Mouse (Mus musculus) MEL (cell line): ENCODE data around the gene Edf1. TPM values are rescaled to one million over a fixed set of nuclear protein-coding genes. Genes with fewer than 3 reads are reported as not detected.

Experiments used
- DNase-seq: peaks from one replicate; pipeline ENCODE4 v3.0.0; 2011; ENCODE audit warnings: low read depth, low spot score
- H3K27ac ChIP-seq: 2 replicates; pipeline ENCODE4 v1.5.1; 2012; ENCODE audit warnings: low read depth, mild to moderate bottlenecking, control low read depth, low read length, moderate library complexity; ENCODE audit not compliant: control insufficient read depth
- H3K27me3 ChIP-seq, 2 experiments: fragments of 150-350 bp in 1 of 2; sonication (generic) in 1 of 2; 2 replicates each; pipeline ENCODE4 v1.6.1; 2012; ENCODE audit warnings: low read length in 2 of 2, mild to moderate bottlenecking in 2 of 2, improper control_type of control experiment in 1 of 2, moderate library complexity in 1 of 2; ENCODE audit not compliant: insufficient read depth in 2 of 2, control insufficient read depth in 1 of 2
- H3K36me3 ChIP-seq, 2 experiments: 2 replicates each; pipeline ENCODE4 v1.6.1; 2012 to 2014; ENCODE audit warnings: low read length in 2 of 2, improper control_type of control experiment in 1 of 2, inconsistent platforms in 1 of 2, mild to moderate bottlenecking in 1 of 2; ENCODE audit not compliant: insufficient read depth in 2 of 2, control insufficient read depth in 1 of 2
- H3K4me1 ChIP-seq, 2 experiments: fragments of 150-350 bp in 1 of 2; sonication (generic) in 1 of 2; 2 replicates each; pipeline ENCODE4 v1.6.1; 2012; ENCODE audit warnings: low read length in 2 of 2, improper control_type of control experiment in 1 of 2, mild to moderate bottlenecking in 1 of 2; ENCODE audit not compliant: insufficient read depth in 2 of 2, control insufficient read depth in 1 of 2
- H3K4me3 ChIP-seq, 2 experiments: fragments of 150-350 bp in 1 of 2; sonication (generic) in 1 of 2; 2 replicates each; pipeline ENCODE4 v1.5.1; 2012; ENCODE audit warnings: low read depth in 2 of 2, low read length in 2 of 2, mild to moderate bottlenecking in 2 of 2, moderate library complexity in 2 of 2, control low read depth in 1 of 2, improper control_type of control experiment in 1 of 2; ENCODE audit not compliant: control insufficient read depth in 1 of 2, insufficient read depth in 1 of 2
- H3K79me2 ChIP-seq: 2 replicates; pipeline ENCODE4 v1.6.1; 2012; ENCODE audit warnings: mild to moderate bottlenecking, low read length, moderate library complexity; ENCODE audit not compliant: control insufficient read depth, poor library complexity, insufficient read depth
- H3K9ac ChIP-seq: 2 replicates; pipeline ENCODE4 v1.6.1; 2012; ENCODE audit warnings: low read depth, mild to moderate bottlenecking, control low read depth, low read length, moderate library complexity; ENCODE audit not compliant: control insufficient read depth, poor library complexity, severe bottlenecking
- H3K9me3 ChIP-seq: fragments of 150-350 bp; sonication (generic); replicated peaks from 2 replicates; pipeline ENCODE4 v1.6.1; 2012; ENCODE audit warnings: mild to moderate bottlenecking, low read length, improper control_type of control experiment, moderate library complexity; ENCODE audit not compliant: insufficient read depth
- BHLHE40 ChIP-seq: IDR thresholded peaks from 2 replicates; pipeline ENCODE4 v1.6.1; 2012; ENCODE audit warnings: low read depth, mild to moderate bottlenecking, inconsistent platforms, low read length, improper control_type of control experiment, borderline replicate concordance
- CHD1 ChIP-seq: IDR thresholded peaks from 2 replicates; pipeline ENCODE4 v1.6.1; 2012; ENCODE audit warnings: low read depth, mild to moderate bottlenecking, inconsistent platforms, low read length, improper control_type of control experiment
- CHD2 ChIP-seq: IDR thresholded peaks from 2 replicates; pipeline ENCODE4 v1.6.1; 2011; ENCODE audit warnings: low read length, improper control_type of control experiment
- CTCF ChIP-seq, 3 experiments: IDR thresholded peaks in 2 of 3; conservative IDR thresholded peaks in 1 of 3; 2 replicates each; pipeline ENCODE4 v1.5.1; 2011 to 2012; ENCODE audit warnings: low read length in 3 of 3, low read depth in 2 of 3, mild to moderate bottlenecking in 2 of 3, improper control_type of control experiment in 1 of 3, inconsistent platforms in 1 of 3, mixed read lengths in 1 of 3, moderate library complexity in 1 of 3; ENCODE audit not compliant: control insufficient read depth in 1 of 3, insufficient read depth in 1 of 3, poor library complexity in 1 of 3, severe bottlenecking in 1 of 3
- EP300 ChIP-seq, 2 experiments: IDR thresholded peaks; 2 replicates each; pipeline ENCODE4 v1.6.1; 2011; ENCODE audit warnings: improper control_type of control experiment in 2 of 2, low read length in 2 of 2, low read depth in 1 of 2, mild to moderate bottlenecking in 1 of 2
- GABPA ChIP-seq: IDR thresholded peaks from 2 replicates; pipeline ENCODE4 v1.6.1; 2012; ENCODE audit warnings: low read depth, mild to moderate bottlenecking, inconsistent platforms, low read length, improper control_type of control experiment, moderate library complexity
- GATA1 ChIP-seq: IDR thresholded peaks from 2 replicates; pipeline ENCODE4 v1.6.1; 2011; ENCODE audit warnings: low read depth, low read length, improper control_type of control experiment
- HCFC1 ChIP-seq: IDR thresholded peaks from 2 replicates; pipeline ENCODE4 v1.6.1; 2012; ENCODE audit warnings: low read depth, mild to moderate bottlenecking, inconsistent platforms, low read length, improper control_type of control experiment, moderate library complexity
- MAFK ChIP-seq: IDR thresholded peaks from 2 replicates; pipeline ENCODE4 v1.6.1; 2011; ENCODE audit warnings: low read depth, mild to moderate bottlenecking, low read length, improper control_type of control experiment, borderline replicate concordance
- MAX ChIP-seq: IDR thresholded peaks from 2 replicates; pipeline ENCODE4 v1.6.1; 2011; ENCODE audit warnings: low read length, improper control_type of control experiment
- MAZ ChIP-seq: IDR thresholded peaks from 2 replicates; pipeline ENCODE4 v1.6.1; 2012; ENCODE audit warnings: low read depth, mild to moderate bottlenecking, inconsistent platforms, low read length, improper control_type of control experiment
- MEF2A ChIP-seq: IDR thresholded peaks from 2 replicates; pipeline ENCODE4 v1.6.1; 2014; ENCODE audit warnings: low read depth, mild to moderate bottlenecking, inconsistent platforms, low read length, improper control_type of control experiment; ENCODE audit not compliant: poor library complexity, insufficient replicate concordance, severe bottlenecking; ENCODE audit errors: extremely low read depth
- MXI1 ChIP-seq: IDR thresholded peaks from 2 replicates; pipeline ENCODE4 v1.6.1; 2011; ENCODE audit warnings: mild to moderate bottlenecking, low read depth, low read length, improper control_type of control experiment
- MYB ChIP-seq: IDR thresholded peaks from 2 replicates; pipeline ENCODE4 v1.6.1; 2011; ENCODE audit warnings: mild to moderate bottlenecking, low read depth, low read length, improper control_type of control experiment
- MYC ChIP-seq: IDR thresholded peaks from 2 replicates; pipeline ENCODE4 v1.6.1; 2011; ENCODE audit warnings: low read depth, mild to moderate bottlenecking, low read length, improper control_type of control experiment, moderate library complexity
- NRF1 ChIP-seq: IDR thresholded peaks from 2 replicates; pipeline ENCODE4 v1.6.1; 2014; ENCODE audit warnings: low read depth, mild to moderate bottlenecking, inconsistent platforms, low read length, improper control_type of control experiment, moderate library complexity; ENCODE audit not compliant: poor library complexity, insufficient read depth, severe bottlenecking
- POLR2A ChIP-seq, 2 experiments: IDR thresholded peaks; 2 replicates each; pipeline ENCODE4 v1.6.1; 2011 to 2012; ENCODE audit warnings: low read length in 2 of 2, mild to moderate bottlenecking in 2 of 2, control low read depth in 1 of 2, improper control_type of control experiment in 1 of 2, low read depth in 1 of 2, moderate library complexity in 1 of 2; ENCODE audit not compliant: control insufficient read depth in 1 of 2, insufficient read depth in 1 of 2, poor library complexity in 1 of 2
- RAD21 ChIP-seq: IDR thresholded peaks from 2 replicates; pipeline ENCODE4 v1.6.1; 2011; ENCODE audit warnings: mild to moderate bottlenecking, low read depth, low read length, improper control_type of control experiment
- RCOR1 ChIP-seq: IDR thresholded peaks from 2 replicates; pipeline ENCODE4 v1.6.1; 2012; ENCODE audit warnings: low read depth, mild to moderate bottlenecking, inconsistent platforms, low read length, improper control_type of control experiment
- SIN3A ChIP-seq: IDR thresholded peaks from 2 replicates; pipeline ENCODE4 v1.6.1; 2012; ENCODE audit warnings: low read length, improper control_type of control experiment, inconsistent platforms
- SMC3 ChIP-seq: IDR thresholded peaks from 2 replicates; pipeline ENCODE4 v1.6.1; 2011; ENCODE audit warnings: low read depth, low read length, improper control_type of control experiment
- TAL1 ChIP-seq: IDR thresholded peaks from 2 replicates; pipeline ENCODE4 v1.6.1; 2012; ENCODE audit warnings: mild to moderate bottlenecking, inconsistent platforms, low read length, moderate library complexity, mixed read lengths
- TBP ChIP-seq: IDR thresholded peaks from 2 replicates; pipeline ENCODE4 v1.8.0; 2011; ENCODE audit warnings: low read depth, low read length, improper control_type of control experiment
- UBTF ChIP-seq: IDR thresholded peaks from 2 replicates; pipeline ENCODE4 v1.6.1; 2012; ENCODE audit warnings: low read depth, mild to moderate bottlenecking, inconsistent platforms, low read length, improper control_type of control experiment, moderate library complexity, borderline replicate concordance; ENCODE audit not compliant: insufficient read depth
- USF1 ChIP-seq: IDR thresholded peaks from 2 replicates; pipeline ENCODE4 v1.6.1; 2014; ENCODE audit warnings: low read depth, mild to moderate bottlenecking, inconsistent platforms, low read length, improper control_type of control experiment, moderate library complexity
- USF2 ChIP-seq, 2 experiments: IDR thresholded peaks; 2 replicates each; pipeline ENCODE4 v1.6.1; 2011 to 2012; ENCODE audit warnings: improper control_type of control experiment in 2 of 2, low read length in 2 of 2, borderline replicate concordance in 1 of 2, inconsistent platforms in 1 of 2, low read depth in 1 of 2, mild to moderate bottlenecking in 1 of 2; ENCODE audit not compliant: insufficient read depth in 1 of 2
- ZC3H11A ChIP-seq: IDR thresholded peaks from 2 replicates; pipeline ENCODE4 v1.6.1; 2012; ENCODE audit warnings: low read depth, mild to moderate bottlenecking, inconsistent platforms, low read length, improper control_type of control experiment
- ZKSCAN1 ChIP-seq: IDR thresholded peaks from 2 replicates; pipeline ENCODE4 v1.6.1; 2012; ENCODE audit warnings: low read depth, mild to moderate bottlenecking, inconsistent platforms, low read length, improper control_type of control experiment, moderate library complexity
- ZMIZ1 ChIP-seq: IDR thresholded peaks from 2 replicates; pipeline ENCODE4 v1.6.1; 2012; ENCODE audit warnings: low read depth, mild to moderate bottlenecking, inconsistent platforms, low read length, improper control_type of control experiment, moderate library complexity
- ZNF384 ChIP-seq: IDR thresholded peaks from 2 replicates; pipeline ENCODE4 v1.6.1; 2012; ENCODE audit warnings: low read depth, mild to moderate bottlenecking, inconsistent platforms, low read length, improper control_type of control experiment
- polyA plus RNA-seq, 2 experiments: library from polyadenylated mRNA; stranded (reverse) in 1 of 2; unstranded in 1 of 2; fragments of >175 nt in 1 of 2; fragments of >200 nt in 1 of 2; gene quantifications; 2 replicates each; pipeline versions ENCODE4 v1.2.1 to v1.2.4; 2012; ENCODE audit warnings: low replicate concordance in 2 of 2, low read depth in 1 of 2; ENCODE audit not compliant: insufficient read length in 2 of 2, insufficient read depth in 1 of 2, missing spikeins in 1 of 2
- total RNA-seq: library from RNA; depleted of rRNA; stranded (reverse); fragments of 300-350 nt; gene quantifications from 2 replicates; pipeline ENCODE4 v1.2.3, GENCODE M21; 2012

Gene Edf1
- total and polyA plus RNA-seq, 3 experiments = 142 to 318 TPM; not detected in 1

GRCm38 (mm10) chr2:25574579-25575431 is 17.2 kb downstream of the Edf1 start, which contains the start of the genes Mamdc4 and Phpt1 (continued):
- TF ChIP-seq GATA1 (peak; percentile 28; the same call in 1 of the 2 replicates), CHD2 (peak; percentile 87), ZKSCAN1 (no peak), ZNF384 (no peak)

GRCm38 (mm10) chr2:25575432-25576027 is 17.9 kb downstream of the Edf1 start:
- Histone ChIP-seq H3K4me3 (peak overlapping the region; percentile 60 to 70), H3K9ac (peak overlapping the region; percentile 73), H3K27me3 (no peaks in the 10 kb centered on the region), H3K4me1 (peaks cover 0 to 10% of the 10 kb centered on the region in 2 experiments; a peak in 1 of 4 replicates), H3K79me2 (peaks cover 7% of the 10 kb centered on the region), H3K36me3 (peaks cover 0 to 4% of the 10 kb centered on the region in 2 experiments; a peak in 1 of 4 replicates), H3K27ac (peak overlapping the region; percentile 70), H3K9me3 (no peaks in the 10 kb centered on the region)
- TF ChIP-seq TAL1 (no peak), POLR2A (IDR thresholded peaks at IDR 0.05; ENCODE audit: control insufficient read depth in 1 of 2, insufficient read depth in 1 of 2, low read depth in 1 of 2, low read length in 2 of 2, poor library complexity in 1 of 2) (no peak), MAFK (no peak), SIN3A (no peak), RCOR1 (no peak), BHLHE40 (no peak), HCFC1 (no peak), MYB (no peak), ZC3H11A (no peak), CTCF (IDR thresholded peaks at IDR 0.05 in 2 of 3, conservative IDR thresholded peaks at IDR 0.05 in 1 of 3; ENCODE audit: control insufficient read depth in 1 of 3, insufficient read depth in 1 of 3, low read depth in 2 of 3, low read length in 3 of 3, poor library complexity in 1 of 3, severe bottlenecking in 1 of 3) (no peak), CHD1 (no peak), MAX (peak; percentile 70), SMC3 (no peak), GATA1 (no peak), USF1 (no peak), TBP (0 out of 2 replicates have a peak, but pooled peaks have one; percentile 18), RAD21 (no peak), USF2 (IDR thresholded peaks at IDR 0.05; ENCODE audit: borderline replicate concordance in 1 of 2, insufficient read depth in 1 of 2, low read depth in 1 of 2, low read length in 2 of 2) (no peak), UBTF (no peak), MAZ (peak; percentile 17; the same call in 1 of the 2 replicates), MYC (no peak), MEF2A (no peak), CHD2 (no peak), MXI1 (peak; percentile 15; the same call in 1 of the 2 replicates), ZNF384 (no peak), ZKSCAN1 (no peak), ZMIZ1 (no peak), NRF1 (peak; percentile 10; the same call in 1 of the 2 replicates), EP300 (IDR thresholded peaks at IDR 0.05; ENCODE audit: low read depth in 1 of 2, low read length in 2 of 2) (no peak), GABPA (no peak)
- DNase-seq = peak; percentile 69
